ENCODE assay signal across 8 mouse cellular contexts in genomic region chr3:31095491-31096154, GRCm38 (mm10). TPM values are rescaled to one million over a fixed set of nuclear protein-coding genes. Genes with fewer than 3 reads are reported as not detected.
DNase-seq lines count a peak whose midpoint lies in the region; ATAC-seq and TF ChIP-seq lines count a peak whose summit lies in the region.

No protein-coding gene starts in this region.

- peaks cover 0 to 7% of the 10 kb centered on the region in 2 experiments for H3K36me3 ChIP-seq in CH12.LX (replicated peaks in 1 of 2; ENCODE audit: control insufficient read depth in 1 of 2, insufficient read depth in 1 of 2, low read length in 1 of 2)
- H3K36me3 ChIP-seq in forebrain, embryonic 16.5 days (ENCODE audit: control insufficient read depth, insufficient read depth): no peaks in the 10 kb centered on the region
- H3K36me3 ChIP-seq in lung, postnatal 0 days (ENCODE audit: insufficient read depth, low read length): no peaks in the 10 kb centered on the region

- no peaks in the 10 kb centered on the region for H3K27me3 ChIP-seq in CH12.LX (replicated peaks)
- H3K27me3 ChIP-seq in forebrain, embryonic 16.5 days (replicated peaks; ENCODE audit: control insufficient read depth, insufficient read depth, low read length): no peaks in the 10 kb centered on the region
- H3K27me3 ChIP-seq in lung, postnatal 0 days (replicated peaks; ENCODE audit: insufficient read depth, low read length): no peaks in the 10 kb centered on the region

- peaks cover 9 to 64% of the 10 kb centered on the region in 2 experiments for H3K4me1 ChIP-seq in CH12.LX (ENCODE audit: control insufficient read depth in 1 of 2, insufficient read depth in 2 of 2)
- H3K4me1 ChIP-seq in bone marrow, adult 2 months (ENCODE audit: control insufficient read depth, insufficient read depth, low read length): peaks cover 3% of the 10 kb centered on the region
- peaks cover 32% of the 10 kb centered on the region for H3K4me1 ChIP-seq in forebrain, embryonic 16.5 days (replicated peaks; ENCODE audit: control insufficient read depth, insufficient read depth, low read length)
- peaks cover 14% of the 10 kb centered on the region; the same call in 1 of the 2 replicates for H3K4me1 ChIP-seq in lung, postnatal 0 days (ENCODE audit: insufficient read depth, low read depth, low read length)
- H3K4me1 ChIP-seq in olfactory bulb, adult 2 months (ENCODE audit: control insufficient read depth, insufficient read depth, low read length): peaks cover 12% of the 10 kb centered on the region

- TF ChIP-seq CTCF in CH12.LX (conservative IDR thresholded peaks at IDR 0.05 in 1 of 2, IDR thresholded peaks at IDR 0.05 in 1 of 2; ENCODE audit: low read depth in 2 of 2, low read length in 2 of 2): 0 out of 4 replicates have a peak, but pooled peaks of 1 of the 2 experiments have one; percentile 15
- TF ChIP-seq CTCF in bone marrow, adult 2 months (IDR thresholded peaks at IDR 0.05; ENCODE audit: control insufficient read depth, insufficient read depth, low read length): no peak
- no peak for TF ChIP-seq CTCF in lung, postnatal 0 days (IDR thresholded peaks at IDR 0.05)
- TF ChIP-seq CTCF in olfactory bulb, adult 2 months (IDR thresholded peaks at IDR 0.05; ENCODE audit: insufficient read depth, low read depth, low read length): no peak

- no peak; the same call in none of the 2 replicates for TF ChIP-seq POLR2A in CH12.LX (IDR thresholded peaks at IDR 0.05; ENCODE audit: low read depth, low read length)
- TF ChIP-seq POLR2A in bone marrow, adult 2 months (IDR thresholded peaks at IDR 0.05; ENCODE audit: borderline replicate concordance, control insufficient read depth, low read depth, low read length): peak; percentile 15; the same call in 1 of the 2 replicates
- no peak for TF ChIP-seq POLR2A in olfactory bulb, adult 2 months (IDR thresholded peaks at IDR 0.05; ENCODE audit: insufficient read depth, low read depth, low read length)

- TF ChIP-seq EP300 in CH12.LX (IDR thresholded peaks at IDR 0.05; ENCODE audit: low read length): no peak
- TF ChIP-seq EP300 in lung, postnatal 0 days (IDR thresholded peaks at IDR 0.05): 0 out of 2 replicates have a peak, but pooled peaks have one; percentile 31

- peak overlapping the region; percentile 60 to 94 (median 83) for H3K4me3 ChIP-seq in CH12.LX (replicated peaks in 1 of 3; ENCODE audit: low read depth in 2 of 3, low read length in 2 of 3, poor library complexity in 1 of 3)
- peak overlapping the region; percentile 62 for H3K4me3 ChIP-seq in bone marrow, adult 2 months (replicated peaks; ENCODE audit: control insufficient read depth, low read depth, low read length)
- peak overlapping the region; percentile 99 for H3K4me3 ChIP-seq in forebrain, embryonic 16.5 days (replicated peaks; ENCODE audit: low read length)
- peak overlapping the region; percentile 97 for H3K4me3 ChIP-seq in lung, postnatal 0 days (ENCODE audit: low read depth, low read length)
- H3K4me3 ChIP-seq in olfactory bulb, adult 2 months (ENCODE audit: insufficient read depth, low read depth, low read length): peak overlapping the region; percentile 71

- peak; percentile 82 for DNase-seq in CH12.LX (ENCODE audit: extremely low read depth)
- peak; percentile 50 to 60 for DNase-seq in layer of hippocampus, postnatal 10 days (ENCODE audit: low spot score in 2 of 2)
- peak; percentile 70 for DNase-seq in lung, postnatal 0 days (ENCODE audit: low spot score)
- peak; percentile 64 for DNase-seq in thymus, postnatal 25 days

- in situ Hi-C loops in CH12.LX (cut with MboI; ENCODE audit: low pct_ligation_motif_present, low pct_unique_long_range_greater_than_20kb, low sequenced_read_pairs): no loop called here

- no peak; the same call in 1 of the 2 replicates for TF ChIP-seq RAD21 in CH12.LX (IDR thresholded peaks at IDR 0.05; ENCODE audit: low read depth, low read length)

- H3K27ac ChIP-seq in CH12.LX (ENCODE audit: insufficient read depth, low read depth): peak overlapping the region; percentile 85
- H3K27ac ChIP-seq in bone marrow, adult 2 months (ENCODE audit: control insufficient read depth, insufficient read depth, low read depth, low read length, poor library complexity): peak overlapping the region; percentile 100
- peak overlapping the region; percentile 99 for H3K27ac ChIP-seq in forebrain, embryonic 16.5 days (ENCODE audit: low read length)
- peak overlapping the region; percentile 99 for H3K27ac ChIP-seq in lung, postnatal 0 days (ENCODE audit: low read length)
- H3K27ac ChIP-seq in olfactory bulb, adult 2 months (ENCODE audit: insufficient read depth, low read depth, low read length): peak overlapping the region; percentile 23; the same call in 1 of the 2 replicates

- peak; percentile 3 for ATAC-seq in forebrain, embryonic 16.5 days
- peak; percentile 17 to 33 for ATAC-seq in hematopoietic stem cell, adult 5-6 weeks (replicated peaks in 1 of 2; ENCODE audit: insufficient read depth in 1 of 2, low FRiP score in 2 of 2, low TSS enrichment in 1 of 2, low read depth in 1 of 2, poor library complexity in 2 of 2, severe bottlenecking in 2 of 2)
- peak; percentile 7 for ATAC-seq in lung, postnatal 0 days

- peak overlapping the region; percentile 85 for H3K4me2 ChIP-seq in CH12.LX (ENCODE audit: insufficient read depth, low read depth, poor library complexity, severe bottlenecking)
- H3K4me2 ChIP-seq in forebrain, embryonic 16.5 days (ENCODE audit: low read length): peak overlapping the region; percentile 79
- H3K4me2 ChIP-seq in lung, postnatal 0 days (replicated peaks; ENCODE audit: low read depth, low read length): peak overlapping the region; percentile 76

- 4% methylated on average over 33 of the region's 33 CpGs for WGBS in bone marrow, adult 2 months
- under 1% methylated on average over 33 of the region's 33 CpGs for WGBS in forebrain, embryonic 16.5 days
- WGBS in lung, postnatal 0 days: under 1% methylated on average over 17 of the region's 33 CpGs
- under 1% methylated on average over 33 of the region's 33 CpGs for WGBS in olfactory bulb, adult 2 months

- H3K9me3 ChIP-seq in CH12.LX (replicated peaks; ENCODE audit: low read length): no peaks in the 10 kb centered on the region
- H3K9me3 ChIP-seq in forebrain, embryonic 16.5 days (ENCODE audit: control insufficient read depth, low read length): no peaks in the 10 kb centered on the region
- no peaks in the 10 kb centered on the region for H3K9me3 ChIP-seq in lung, postnatal 0 days (ENCODE audit: low read length)

- H3K79me2 ChIP-seq in CH12.LX (replicated peaks; ENCODE audit: control insufficient read depth, extremely low read depth, insufficient read depth, poor library complexity, severe bottlenecking): peaks cover 22% of the 10 kb centered on the region

- dilution Hi-C loops in CH12.LX (cut with MboI; ENCODE audit: extremely low pct_ligation_motif_present, extremely low pct_unique_long_range_greater_than_20kb, low sequenced_read_pairs): no loop called here

- peak overlapping the region; percentile 78 for H3K9ac ChIP-seq in CH12.LX (ENCODE audit: insufficient read depth, low read depth)
- peak overlapping the region; percentile 95 for H3K9ac ChIP-seq in forebrain, embryonic 16.5 days (replicated peaks; ENCODE audit: low read depth, low read length)
- H3K9ac ChIP-seq in lung, postnatal 0 days (replicated peaks; ENCODE audit: low read depth): peak overlapping the region; percentile 84

TF ChIP-seq in CH12.LX, 34 proteins besides CTCF, POLR2A, EP300 and RAD21 (continues in another document):
- TF ChIP-seq ZMIZ1 (IDR thresholded peaks at IDR 0.05; ENCODE audit: low read depth, low read length): peak; percentile 59; the same call in 1 of the 2 replicates
- peak; percentile 71 for TF ChIP-seq IRF4 (IDR thresholded peaks at IDR 0.05; ENCODE audit: low read depth, low read length)
- TF ChIP-seq ETS1 (conservative IDR thresholded peaks at IDR 0.05; ENCODE audit: low read depth, low read length): peak; percentile 91
- 0 out of 2 replicates have a peak, but pooled peaks have one; percentile 23 for TF ChIP-seq MYC (IDR thresholded peaks at IDR 0.05; ENCODE audit: low read depth, low read length)
- TF ChIP-seq JUND (conservative IDR thresholded peaks at IDR 0.05; ENCODE audit: low read depth, low read length): no peak
- TF ChIP-seq JUN (IDR thresholded peaks at IDR 0.05; ENCODE audit: insufficient read depth, low read depth, low read length): no peak
- TF ChIP-seq MEF2A (IDR thresholded peaks at IDR 0.05; ENCODE audit: borderline replicate concordance, low read depth, low read length): peak; percentile 55; the same call in 1 of the 2 replicates
- TF ChIP-seq USF2 (conservative IDR thresholded peaks at IDR 0.05; ENCODE audit: low read depth, low read length): no peak
- no peak for TF ChIP-seq RCOR1 (conservative IDR thresholded peaks at IDR 0.05; ENCODE audit: low read depth, low read length)
- TF ChIP-seq NELFE (IDR thresholded peaks at IDR 0.05; ENCODE audit: low read depth, low read length): no peak
- no peak for TF ChIP-seq PAX5 (IDR thresholded peaks at IDR 0.05; ENCODE audit: low read length)
- peak; percentile 81 for TF ChIP-seq CHD2 (IDR thresholded peaks at IDR 0.05; ENCODE audit: low read length)

RNA-seq across cellular contexts. Expression of gene Skil, which starts 0.8 kb away (rescaled TPM):
- total RNA-seq in CH12.LX (2012; rRNA removed): 11.2 and 11.4 TPM in 2 replicates
- total RNA-seq in CH12.LX (2014; rRNA removed): 18.9 and 22.4 TPM in 2 replicates
- polyA plus RNA-seq in CH12.LX (2012; ENCODE audit: insufficient read length, low read depth): 11.0 and 11.1 TPM in 2 replicates
- 1.4 and 2.9 TPM in 2 replicates for polyA plus RNA-seq in bone marrow, adult 2 months (2011; ENCODE audit: insufficient read depth, insufficient read length, low replicate concordance, missing spikeins)
- polyA plus RNA-seq in forebrain, embryonic 16.5 days (2015; fragmentation: Nextera tagmentation; extraction: Ambion mirVana): 30.8 and 32.3 TPM in 2 replicates
- total RNA-seq in hematopoietic stem cell, adult 5-6 weeks (2017): 49.2 and 65.2 TPM in 2 replicates
- total RNA-seq in layer of hippocampus, postnatal 10 days (2021): 10 to 100 TPM; 60.9 to 71.8 TPM
- polyA plus RNA-seq in lung, postnatal 0 days (2015; fragmentation: Nextera tagmentation; extraction: Ambion mirVana): 24.8 and 29.6 TPM in 2 replicates
- not detected in 2 replicates for polyA plus RNA-seq in olfactory bulb, adult 2 months (2012; ENCODE audit: insufficient read depth, insufficient read length, low replicate concordance, missing spikeins)

RNA-seq across cellular contexts. Expression of gene Cldn11, which starts 54.1 kb away (rescaled TPM):
- not detected in 2 replicates for total RNA-seq in CH12.LX (2012; rRNA removed)
- not detected in 2 replicates for total RNA-seq in CH12.LX (2014; rRNA removed)
- polyA plus RNA-seq in CH12.LX (2012; ENCODE audit: insufficient read length, low read depth): not detected in 2 replicates
- 0.80 TPM in 1 of 2 replicates, not detected in the other for polyA plus RNA-seq in bone marrow, adult 2 months (2011; ENCODE audit: insufficient read depth, insufficient read length, low replicate concordance, missing spikeins)
- polyA plus RNA-seq in forebrain, embryonic 16.5 days (2015; fragmentation: Nextera tagmentation; extraction: Ambion mirVana): 43.5 and 64.5 TPM in 2 replicates
- not detected in 2 replicates for total RNA-seq in hematopoietic stem cell, adult 5-6 weeks (2017)
- total RNA-seq in layer of hippocampus, postnatal 10 days (2021): 10 to 100 TPM; 22.5 to 24.5 TPM
- 1.3 and 2.2 TPM in 2 replicates for polyA plus RNA-seq in lung, postnatal 0 days (2015; fragmentation: Nextera tagmentation; extraction: Ambion mirVana)
- polyA plus RNA-seq in olfactory bulb, adult 2 months (2012; ENCODE audit: insufficient read depth, insufficient read length, low replicate concordance, missing spikeins): not detected in 2 replicates

Comparison
In these comparisons a context has a peak if more than half of its experiments do, and no peak if none do; other contexts are left out.
1. Peak in every context shown above with its lines: DNase-seq, ATAC-seq, H3K4me3 ChIP-seq and H3K27ac ChIP-seq.
2. H3K27ac ChIP-seq: peak in every context shown above with its lines; median percentile 100 in bone marrow, adult 2 months; 99 in forebrain, embryonic 16.5 days; 99 in lung, postnatal 0 days; 85 in CH12.LX; 23 in olfactory bulb, adult 2 months.
3. RNA of gene Cldn11, which starts 54.1 kb away (polyA plus RNA-seq): 43.5 to 64.5 TPM in forebrain, embryonic 16.5 days; 1.3 to 2.2 TPM in lung, postnatal 0 days, 0.80 TPM in bone marrow, adult 2 months, not detected in CH12.LX and not detected in olfactory bulb, adult 2 months; every median in the first group is over 10 times any median in the second.